Mouse (Mus musculus) heart, embryonic 15.5 days (tissue): ENCODE measurements around the gene Olfr1057. TPM values are rescaled to one million over a fixed set of nuclear protein-coding genes. Genes with fewer than 3 reads are reported as not detected.
"Not testable (repeated sequence)": the region's sequence is repeated elsewhere in the genome, so short reads cannot be mapped to it uniquely, and the experiment has no call there.

Source experiments
- ATAC-seq: fragments of 200-750 bp; cut with Nextera tagmentation; replicated peaks from 2 replicates; pipeline ENCODE4 v1.8.0; 2017; ENCODE audit warnings: low read depth, moderate TSS enrichment; ENCODE audit not compliant: insufficient number of reproducible peaks, insufficient read depth, low FRiP score
- H3K27ac ChIP-seq: fragments of 300-500 bp; sonication (generic); 2 replicates; pipeline ENCODE4 v1.5.1; 2015; ENCODE audit warnings: mild to moderate bottlenecking, inconsistent platforms
- H3K27me3 ChIP-seq: fragments of 300-500 bp; sonication (generic); 2 replicates; pipeline ENCODE4 v1.6.1; 2015; ENCODE audit warnings: inconsistent platforms
- H3K36me3 ChIP-seq: fragments of 300-500 bp; sonication (generic); 2 replicates; pipeline ENCODE4 v1.6.1; 2015; ENCODE audit warnings: mild to moderate bottlenecking, inconsistent platforms
- H3K4me1 ChIP-seq: fragments of 300-500 bp; sonication (generic); replicated peaks from 2 replicates; pipeline ENCODE4 v1.6.1; 2015; ENCODE audit warnings: inconsistent platforms
- H3K4me2 ChIP-seq: fragments of 300-500 bp; sonication (generic); 2 replicates; pipeline ENCODE4 v1.6.1; 2015; ENCODE audit warnings: inconsistent platforms, mild to moderate bottlenecking, moderate library complexity
- H3K4me3 ChIP-seq: fragments of 300-500 bp; sonication (generic); 2 replicates; pipeline ENCODE4 v1.5.1; 2015; ENCODE audit warnings: mild to moderate bottlenecking, inconsistent platforms
- H3K9ac ChIP-seq: fragments of 300-500 bp; sonication (generic); 2 replicates; pipeline ENCODE4 v1.6.1; 2015; ENCODE audit warnings: mild to moderate bottlenecking, inconsistent platforms
- H3K9me3 ChIP-seq: fragments of 300-500 bp; sonication (generic); replicated peaks from 2 replicates; pipeline ENCODE4 v1.6.1; 2016; ENCODE audit warnings: inconsistent platforms
- WGBS: fragments of 180-500 bp; shearing (Covaris S2); methylation state at CpG from one replicate; pipeline ENCODE4 v1.1.7; 2015; ENCODE audit warnings: mixed read lengths; 5-methylcytosine and 5-hydroxymethylcytosine counted together
- polyA plus RNA-seq: library from polyadenylated mRNA; unstranded; fragments of >200 nt; fragmentation: Nextera tagmentation; extraction: Ambion mirVana; gene quantifications from 2 replicates; pipeline ENCODE4 v1.2.1, GENCODE M21; 2015

Gene Olfr1057
- polyA plus RNA-seq, result not detected in 2 replicates

DNA sequence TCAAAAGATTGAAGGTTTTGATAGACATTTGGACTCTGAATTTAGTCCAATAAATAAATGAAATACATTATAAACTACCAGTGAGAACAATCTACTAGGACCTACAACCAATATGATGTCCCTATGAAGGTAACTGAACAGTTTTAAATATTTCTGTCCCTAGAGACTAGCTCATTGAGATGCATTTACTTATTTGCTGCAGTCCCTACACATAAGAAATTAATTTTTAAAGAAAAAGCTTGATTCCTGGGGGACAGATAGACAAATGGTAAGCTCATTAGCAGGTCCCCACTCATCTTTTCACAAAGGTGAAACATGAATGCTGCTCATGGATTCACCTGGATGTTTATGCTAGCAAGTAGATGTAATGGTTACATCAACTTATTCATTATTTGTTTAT lies at the start of gene Olfr1057:
Gene Olfr1057, minus strand, starts transcription at position 101 of the 400 bp plus-strand sequence.
- no peak within 1 kb of the TSS for H3K9ac ChIP-seq
- H3K27ac ChIP-seq, result no peak within 1 kb of the TSS
- H3K27me3 ChIP-seq, result no peaks in the 10 kb centered on the region
- no peaks in the 10 kb centered on the region for H3K4me1 ChIP-seq
- no peaks in the 10 kb centered on the region for H3K9me3 ChIP-seq
- H3K4me3 ChIP-seq, result no peak within 1 kb of the TSS
- no peaks in the 10 kb centered on the region for H3K36me3 ChIP-seq
- no peak within 1 kb of the TSS for H3K4me2 ChIP-seq
- ATAC-seq, result no peak

GRCm38 (mm10) chr2:86426649-86427048 lies 48.5 kb upstream of the Olfr1057 start, which contains the start of gene Olfr1062:
Gene Olfr1062 (minus strand): TSS chr2:86426749.
- H3K27ac ChIP-seq, H3K4me1 ChIP-seq, ATAC-seq, H3K4me3 ChIP-seq, H3K36me3 ChIP-seq, H3K9ac ChIP-seq, H3K27me3 ChIP-seq, H3K4me2 ChIP-seq, H3K9me3 ChIP-seq: not testable (repeated sequence)

- Histone ChIP-seq H3K9me3 (no peaks in the 10 kb centered on the region), H3K4me1 (no peaks in the 10 kb centered on the region), H3K36me3 (no peaks in the 10 kb centered on the region), H3K9ac (no peak within 1 kb of the TSS), H3K4me3 (no peak within 1 kb of the TSS), H3K4me2 (no peak within 1 kb of the TSS), H3K27me3 (no peaks in the 10 kb centered on the region), H3K27ac (no peak within 1 kb of the TSS)
- no peak for ATAC-seq
- 71% methylated on average over 1 of the region's 1 CpGs for WGBS
Observed at GRCm38 (mm10) chr2:86413950-86414349, 35.8 kb upstream of the Olfr1057 start, which contains the start of gene Olfr1061. Gene Olfr1061 (minus strand): TSS chr2:86414050.

- Histone ChIP-seq H3K36me3 (no peaks in the 10 kb centered on the region), H3K4me2 (no peak overlapping the region), H3K9me3 (no peaks in the 10 kb centered on the region), H3K4me1 (no peaks in the 10 kb centered on the region), H3K9ac (no peak overlapping the region), H3K4me3 (no peak overlapping the region), H3K27me3 (no peaks in the 10 kb centered on the region), H3K27ac (no peak overlapping the region)
- no peak for ATAC-seq
- 79% methylated on average over 2 of the region's 2 CpGs for WGBS
Observed at GRCm38 (mm10) chr2:86395114-86395513, 16.9 kb upstream of the Olfr1057 start.

DNA sequence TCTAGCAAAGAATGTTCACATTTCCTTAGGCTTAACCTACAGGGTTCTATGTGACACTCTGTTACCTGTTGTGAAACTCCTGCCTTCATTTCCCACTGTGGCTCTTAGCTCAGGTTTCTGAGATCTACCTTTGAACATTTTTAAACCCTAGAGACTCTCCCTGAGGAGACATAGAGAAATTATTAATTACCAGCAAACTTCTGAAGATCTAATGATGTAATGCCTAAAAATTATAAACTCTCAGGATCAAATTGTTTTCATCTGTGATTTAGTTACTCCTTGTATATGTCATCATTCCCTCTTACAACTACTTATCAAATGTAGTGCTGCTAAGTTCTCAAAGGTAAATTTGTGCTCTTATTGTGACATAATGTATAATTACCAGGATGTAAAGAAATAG lies 10.3 kb upstream of the Olfr1057 start, which contains the start of gene Olfr1058:
Gene Olfr1058, minus strand, starts transcription at position 101 of the 400 bp plus-strand sequence.
- H3K4me2 ChIP-seq, result not testable (repeated sequence)

DNA sequence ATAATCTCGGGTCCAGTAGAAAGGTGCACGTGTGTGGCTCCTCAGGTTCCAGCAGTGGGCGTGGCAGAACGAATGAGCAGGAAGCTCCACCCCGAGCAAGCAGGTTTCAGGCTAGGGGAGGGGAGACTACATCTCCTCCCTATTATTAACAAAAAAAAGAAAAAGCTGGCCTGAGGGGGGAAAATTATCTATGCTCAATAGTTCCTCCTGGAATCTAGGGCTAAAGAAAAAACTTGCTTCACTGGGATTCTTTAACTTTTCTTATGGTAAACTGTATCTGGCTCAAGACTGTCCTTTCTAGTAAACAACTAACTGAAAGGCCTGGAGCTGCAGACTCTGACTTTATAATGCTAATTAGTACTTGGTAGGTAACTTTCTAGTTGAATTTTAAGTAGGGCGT lies 11.9 kb downstream of the Olfr1057 start:
- H3K4me1 ChIP-seq, ATAC-seq, H3K9ac ChIP-seq, H3K27ac ChIP-seq, H3K27me3 ChIP-seq, H3K36me3 ChIP-seq, H3K4me2 ChIP-seq, H3K4me3 ChIP-seq, H3K9me3 ChIP-seq: not testable (repeated sequence)
- 57% methylated on average over 1 of the region's 6 CpGs for WGBS

More for the DNA sequence above, 10.3 kb upstream of the Olfr1057 start, which contains the start of gene Olfr1058:
- not testable (repeated sequence) for H3K27me3 ChIP-seq, H3K4me3 ChIP-seq, ATAC-seq, H3K9me3 ChIP-seq, H3K9ac ChIP-seq, H3K4me1 ChIP-seq, H3K27ac ChIP-seq, H3K36me3 ChIP-seq

- ATAC-seq, result no peak
- Histone ChIP-seq H3K27me3 (no peaks in the 10 kb centered on the region), H3K4me3 (no peak within 1 kb of the TSS), H3K4me1 (no peaks in the 10 kb centered on the region), H3K4me2 (no peak within 1 kb of the TSS), H3K9ac (no peak within 1 kb of the TSS), H3K9me3 (no peaks in the 10 kb centered on the region), H3K36me3 (no peaks in the 10 kb centered on the region), H3K27ac (no peak within 1 kb of the TSS)
Observed at GRCm38 (mm10) chr2:86362369-86362768, 15.8 kb downstream of the Olfr1057 start, which contains the start of gene Olfr1056. Gene Olfr1056 (minus strand): TSS chr2:86362469.

DNA sequence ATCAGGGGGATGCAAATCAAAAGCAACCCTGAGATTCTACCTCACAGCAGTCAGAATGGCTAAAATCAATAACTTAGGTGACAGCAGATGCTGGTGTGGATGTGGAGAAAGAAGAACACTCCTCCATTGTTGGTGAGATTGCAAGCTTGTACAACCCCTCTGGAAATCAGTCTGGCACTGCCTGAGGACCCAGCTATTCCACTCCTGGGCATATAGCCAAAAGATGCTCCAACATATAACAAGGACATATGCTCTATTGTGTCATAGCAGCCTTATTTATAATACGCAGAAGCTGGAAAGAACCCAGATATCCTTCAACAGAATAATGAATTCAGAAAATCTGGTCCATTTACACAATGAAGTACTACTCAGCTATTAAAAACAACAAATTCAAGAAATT lies 26.4 kb downstream of the Olfr1057 start:
- H3K27me3 ChIP-seq, ATAC-seq, H3K27ac ChIP-seq, H3K9me3 ChIP-seq, H3K36me3 ChIP-seq, H3K4me1 ChIP-seq, H3K4me2 ChIP-seq, H3K4me3 ChIP-seq, H3K9ac ChIP-seq: not testable (repeated sequence)
- WGBS, result 79% methylated on average over 1 of the region's 1 CpGs

GRCm38 (mm10) chr2:86350184-86350583 lies 28.0 kb downstream of the Olfr1057 start, which contains the start of gene Olfr1055:
Gene Olfr1055 (minus strand): TSS chr2:86350284.
- H3K27me3 ChIP-seq, result no peaks in the 10 kb centered on the region
- H3K4me3 ChIP-seq, result no peak within 1 kb of the TSS
- ATAC-seq, result no peak
- no peaks in the 10 kb centered on the region for H3K4me1 ChIP-seq
- no peak within 1 kb of the TSS for H3K4me2 ChIP-seq
- no peak within 1 kb of the TSS for H3K27ac ChIP-seq
- H3K9ac ChIP-seq, result no peak within 1 kb of the TSS
- no peaks in the 10 kb centered on the region for H3K36me3 ChIP-seq
- no peaks in the 10 kb centered on the region for H3K9me3 ChIP-seq
- WGBS, result 81% methylated on average over 5 of the region's 5 CpGs

DNA sequence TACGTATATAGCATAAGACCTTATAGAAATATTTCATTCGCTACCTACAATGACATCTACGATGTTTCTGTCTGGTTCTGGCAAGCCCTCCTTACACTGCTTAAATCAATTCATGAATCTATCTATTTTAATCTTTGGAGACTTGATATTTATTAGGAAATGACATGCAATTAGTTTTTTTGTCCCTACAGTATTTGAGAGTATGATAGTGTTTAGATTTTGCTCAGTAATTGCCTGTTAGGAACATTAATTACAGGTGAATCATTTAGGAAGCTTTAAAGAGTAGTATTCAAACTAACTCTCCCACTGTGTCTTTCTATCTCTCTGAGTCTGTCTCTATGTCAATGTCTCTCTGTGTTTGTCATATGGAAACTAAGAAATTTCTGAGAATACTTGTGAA lies 42.9 kb downstream of the Olfr1057 start, which contains the start of gene Olfr1054:
Gene Olfr1054, minus strand, starts transcription at position 101 of the 400 bp plus-strand sequence.
- no peaks in the 10 kb centered on the region for H3K27me3 ChIP-seq
- no peak for ATAC-seq
- no peaks in the 10 kb centered on the region for H3K4me1 ChIP-seq
- H3K36me3 ChIP-seq, result no peaks in the 10 kb centered on the region
- no peak within 1 kb of the TSS for H3K9ac ChIP-seq
- no peak within 1 kb of the TSS for H3K4me2 ChIP-seq
- H3K9me3 ChIP-seq, result no peaks in the 10 kb centered on the region
- H3K27ac ChIP-seq, result no peak within 1 kb of the TSS
- WGBS, result 75% methylated on average over 3 of the region's 3 CpGs
- H3K4me3 ChIP-seq, result no peak within 1 kb of the TSS
